Mouse (Mus musculus) layer of hippocampus, adult 18-20 months (tissue): ENCODE data around the gene Tnfrsf4. TPM values are rescaled to one million over a fixed set of nuclear protein-coding genes. Genes with fewer than 3 reads are reported as not detected.
A peak's percentile ranks its signal among the peaks of the same experiment; 100 is the strongest.

ENCODE experiments used
- DNase-seq, 2 experiments: peaks; one replicate each; pipeline ENCODE4 v3.0.0; 2022; ENCODE audit warnings: low spot score in 2 of 2
- long read RNA-seq: library from polyadenylated mRNA; stranded (forward); transcript quantifications from one replicate; pipeline ENCODE4 v2.0.0, GENCODE M21; 2021
- total RNA-seq, 2 experiments: library from RNA; stranded (reverse); gene quantifications; 2 replicates each; pipeline ENCODE4 v1.2.3; 2021

Gene Tnfrsf4
- 1 to 10 TPM in 1 of 2 experiments, under 1 TPM in 1; 0.94 to 1.4 TPM for total RNA-seq
- long read RNA-seq: 0 reads

GRCm38 (mm10) chr4:156013637-156014036, at the start of gene Tnfrsf4:
Tnfrsf4 (plus strand) TSS chr4:156013843.
- DNase-seq: no peak

GRCm38 (mm10) chr4:155964396-155964795, 49.2 kb upstream of the Tnfrsf4 start:
- DNase-seq: no peak

DNA sequence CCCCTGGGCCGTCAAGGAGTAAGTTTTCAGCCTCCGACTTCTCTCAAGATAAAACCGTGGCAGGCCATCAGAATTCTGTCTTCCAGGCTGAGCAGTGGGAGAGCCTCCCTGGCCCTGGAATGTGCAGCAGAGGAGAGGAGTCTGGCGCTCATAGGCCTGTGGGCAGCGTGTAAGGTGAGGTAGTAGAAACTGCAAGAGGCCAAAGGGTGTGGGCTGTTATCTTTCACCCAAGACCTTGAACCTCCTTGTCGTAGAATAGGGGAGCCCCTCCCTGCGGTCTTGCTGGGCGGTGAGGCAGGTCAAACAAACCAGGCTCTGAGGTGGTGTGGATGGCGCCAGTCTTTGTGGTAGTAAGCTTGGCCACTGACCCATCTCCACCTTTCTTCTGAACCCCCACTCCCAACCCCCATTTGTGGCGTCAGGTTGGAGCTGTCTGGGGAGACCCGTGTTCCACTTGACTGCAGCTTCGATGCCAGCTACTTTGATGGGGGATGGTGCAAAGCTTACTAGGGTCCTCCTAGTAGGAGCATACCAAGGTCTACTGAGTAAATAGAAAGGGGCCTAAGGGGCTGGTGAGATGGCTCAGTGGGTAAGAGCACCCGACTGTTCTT, 44.5 kb upstream of the Tnfrsf4 start:
- DNase-seq: no peak

GRCm38 (mm10) chr4:155970286-155970685, 43.4 kb upstream of the Tnfrsf4 start:
- no peak for DNase-seq

GRCm38 (mm10) chr4:155972651-155973050, 41.0 kb upstream of the Tnfrsf4 start:
- no peak for DNase-seq

GRCm38 (mm10) chr4:155973239-155973638, 40.4 kb upstream of the Tnfrsf4 start:
- no peak for DNase-seq

DNA sequence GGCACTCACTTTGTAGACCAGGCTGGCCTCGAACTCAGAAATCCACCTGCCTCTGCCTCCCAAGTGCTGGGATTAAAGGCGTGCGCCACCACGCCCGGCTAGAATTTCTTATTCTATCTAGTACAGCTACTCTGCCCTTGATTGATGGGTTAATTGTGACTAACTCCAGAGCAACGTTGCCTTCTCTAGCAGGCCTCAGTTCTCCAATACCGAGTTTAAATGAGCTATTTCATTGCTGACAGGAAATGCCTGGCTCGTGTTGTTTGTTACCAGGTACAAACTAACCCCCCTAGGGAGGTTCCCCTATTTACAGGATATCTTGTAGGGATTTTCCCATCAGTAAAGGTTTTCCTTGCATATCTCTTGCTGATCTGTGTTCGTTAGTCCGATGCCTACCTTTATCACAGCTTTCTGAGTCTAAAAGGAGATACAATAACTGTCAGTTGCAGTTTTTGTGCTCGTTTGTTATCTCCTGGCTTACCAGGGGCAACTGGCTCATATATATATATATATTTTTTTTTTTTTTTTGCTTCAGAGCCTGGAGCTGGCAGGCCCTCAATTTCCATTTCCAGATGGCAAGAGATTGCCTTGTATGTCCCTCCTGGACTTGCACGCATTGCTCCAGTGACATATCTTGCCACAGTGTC, 32.1 kb upstream of the Tnfrsf4 start:
- no peak for DNase-seq

DNA sequence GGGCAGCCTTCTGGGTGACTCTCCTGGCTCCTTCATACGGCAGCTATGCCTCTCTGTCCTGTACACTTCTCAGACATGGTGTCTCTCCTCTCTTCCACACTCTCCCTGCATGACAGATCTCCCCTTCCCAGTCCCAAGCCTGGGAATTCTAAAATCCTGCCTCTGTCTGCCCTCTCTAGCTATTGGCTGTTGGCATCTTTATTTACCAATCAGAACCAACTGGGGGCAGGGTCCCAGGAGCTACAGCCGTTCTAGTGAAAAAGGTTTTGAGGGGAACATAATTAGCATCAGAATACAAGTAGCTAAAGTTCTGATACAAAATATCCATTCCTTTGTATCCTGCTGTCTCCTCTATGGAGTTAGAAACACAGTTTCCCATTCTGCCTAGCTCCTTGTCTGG, 29.9 kb upstream of the Tnfrsf4 start:
- no peak for DNase-seq

DNA sequence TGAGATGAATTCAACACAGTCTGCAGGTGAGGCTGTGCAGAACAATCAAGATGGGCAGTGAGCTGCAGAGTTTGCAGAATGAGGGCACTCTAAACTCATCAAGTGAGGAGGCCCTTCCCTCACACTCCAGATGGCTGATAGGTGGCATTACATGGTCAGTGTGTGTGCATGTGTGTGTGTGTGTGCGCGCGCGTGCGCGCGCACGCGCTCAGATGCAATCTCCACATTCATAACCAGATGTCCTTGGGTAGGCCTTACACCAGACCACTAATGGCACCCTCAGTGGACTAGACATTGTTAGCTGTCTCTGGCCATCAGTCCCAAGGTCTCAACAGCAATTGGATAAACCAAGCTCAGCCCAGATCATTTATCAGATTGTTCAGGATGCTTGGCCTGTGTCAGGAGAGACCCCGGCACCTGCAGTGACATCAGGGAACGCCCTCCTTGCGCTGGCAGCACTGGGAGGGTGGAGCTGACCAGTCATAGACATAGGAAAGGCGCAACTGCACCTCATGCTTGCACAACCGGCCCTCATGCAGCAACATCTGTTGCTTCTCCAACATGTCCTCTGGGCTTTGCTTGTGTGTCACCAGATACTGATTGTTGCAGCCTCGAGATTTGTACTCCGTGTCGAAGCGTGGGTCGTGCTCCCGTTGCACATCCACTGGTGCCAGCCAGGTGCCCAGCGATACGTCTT, 22.3 kb upstream of the Tnfrsf4 start:
- DNase-seq: no peak

- no peak for DNase-seq
Measured at GRCm38 (mm10) chr4:155991908-155992230, 21.8 kb upstream of the Tnfrsf4 start.

DNA sequence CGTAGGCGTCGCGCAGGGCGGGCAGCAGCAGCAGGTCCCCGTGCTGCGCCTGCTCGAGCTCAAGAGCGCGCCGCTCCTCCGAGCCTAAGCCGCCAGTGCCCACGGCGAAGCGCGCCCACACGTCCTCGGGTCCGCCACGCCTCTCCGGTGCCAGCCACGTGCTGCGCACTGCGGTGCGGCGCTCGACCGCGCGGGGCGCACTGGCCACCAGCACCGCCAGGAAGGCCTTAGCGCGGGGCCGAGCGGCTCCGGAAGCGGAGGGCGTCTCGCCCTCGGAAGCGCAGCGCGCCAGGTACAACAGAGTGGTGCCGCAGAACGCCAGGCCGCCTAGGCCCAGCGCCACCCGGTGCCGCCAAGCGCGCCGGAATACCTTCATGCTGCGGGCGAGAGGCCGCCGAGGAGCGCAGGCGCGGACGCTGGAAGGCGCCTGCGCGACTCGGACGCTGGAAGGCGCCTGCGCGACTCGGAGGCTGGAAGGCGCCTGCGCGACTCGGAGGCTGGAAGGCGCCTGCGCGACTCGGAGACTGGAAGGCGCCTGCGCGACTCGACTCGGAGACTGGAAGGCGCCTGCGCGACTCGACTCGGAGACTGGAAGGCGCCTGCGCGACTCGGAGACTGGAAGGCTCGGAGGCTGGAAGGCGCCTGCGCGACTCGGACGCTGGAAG, 21.3 kb upstream of the Tnfrsf4 start, which contains the start of the genes B3galt6 and Sdf4:
Gene B3galt6, minus strand, starts transcription at position 409 of the 665 bp plus-strand sequence.
Gene Sdf4, plus strand, starts transcription at position 632 of the 665 bp plus-strand sequence.
- DNase-seq: peak; percentile 86 to 93

GRCm38 (mm10) chr4:155992906-155993547, 20.6 kb upstream of the Tnfrsf4 start:
- peak; percentile 93 to 99 for DNase-seq

DNA sequence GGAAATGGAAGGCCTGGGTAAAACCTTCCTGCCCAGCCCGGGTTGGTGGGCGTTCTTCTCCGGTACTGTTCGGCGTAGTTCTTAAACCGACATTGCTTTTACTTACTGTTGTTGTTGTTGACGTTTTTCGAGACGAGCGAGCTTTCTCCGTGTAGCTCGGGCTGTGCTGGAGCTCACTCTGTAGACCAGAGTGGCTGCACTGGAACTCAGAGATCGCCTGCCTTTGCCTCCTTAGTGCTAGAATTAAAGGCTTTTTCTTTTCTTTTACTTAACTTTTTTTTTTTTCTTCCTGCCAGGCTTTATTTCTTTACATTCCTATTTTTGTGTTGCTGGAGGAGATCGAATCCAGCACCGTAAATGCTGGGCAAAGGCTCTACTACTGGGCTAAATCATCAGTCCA, 20.0 kb upstream of the Tnfrsf4 start:
- no peak for DNase-seq

GRCm38 (mm10) chr4:156004109-156004508, 9.5 kb upstream of the Tnfrsf4 start:
- DNase-seq: no peak

DNA sequence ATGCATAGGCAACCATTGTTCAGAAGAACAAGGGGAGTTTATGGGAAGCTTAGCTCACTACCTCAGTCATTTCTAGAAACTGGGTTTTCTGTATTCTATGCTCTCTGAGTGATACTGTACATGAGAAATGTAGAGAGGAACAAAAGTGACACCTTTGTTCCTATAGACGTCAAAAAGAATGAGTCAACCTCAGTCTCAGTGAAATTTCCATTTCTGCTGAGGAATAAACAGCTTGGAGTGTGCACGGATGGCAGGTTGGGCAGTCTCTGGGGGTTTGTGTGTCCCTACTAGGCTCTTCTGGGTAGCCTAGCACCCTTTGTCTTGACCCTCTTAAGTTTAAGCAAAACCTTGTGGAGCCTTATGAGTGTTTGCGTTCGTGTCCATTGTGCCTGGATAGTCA, 5.3 kb upstream of the Tnfrsf4 start:
- DNase-seq: no peak

DNA sequence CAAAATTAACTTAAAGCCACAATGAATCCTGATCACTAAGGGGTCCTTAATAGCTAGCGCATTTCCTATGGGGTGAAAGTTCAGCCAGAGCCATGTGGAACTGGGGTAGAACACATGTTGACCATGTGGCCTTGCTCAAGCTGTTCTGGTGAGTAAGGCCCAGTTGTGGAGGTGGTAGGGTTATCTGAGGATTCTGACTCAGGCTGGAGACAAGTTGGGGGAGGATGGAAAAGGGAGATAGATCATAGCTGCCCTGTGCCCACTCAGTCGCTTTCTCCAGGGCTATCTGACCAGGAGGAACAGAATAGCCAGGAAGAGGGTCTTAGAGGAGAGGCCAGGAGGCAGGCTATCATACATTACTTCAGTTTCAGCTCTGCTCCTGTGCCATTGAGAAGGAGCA, 793 bp downstream of the Tnfrsf4 start:
- no peak for DNase-seq

DNA sequence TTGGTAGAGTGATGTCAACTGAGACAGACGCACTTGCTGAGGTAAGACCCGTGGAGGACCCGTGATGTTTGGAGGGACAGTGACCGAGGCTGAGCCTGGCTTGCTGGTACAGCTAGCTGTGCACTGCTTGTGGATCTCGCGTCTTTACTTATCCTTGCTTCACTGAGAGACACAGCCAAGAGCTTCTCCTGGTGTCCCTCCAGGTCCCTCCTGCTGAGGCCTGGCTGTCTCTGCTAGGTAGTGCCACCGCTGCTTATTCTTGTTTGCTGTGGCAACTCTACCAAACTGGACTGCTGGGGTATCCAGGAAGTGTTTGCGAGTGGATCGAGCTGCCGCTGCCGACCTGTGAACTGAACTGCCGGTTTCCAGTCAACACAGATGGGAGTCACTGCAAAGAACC, 6.1 kb downstream of the Tnfrsf4 start:
- DNase-seq: no peak

DNA sequence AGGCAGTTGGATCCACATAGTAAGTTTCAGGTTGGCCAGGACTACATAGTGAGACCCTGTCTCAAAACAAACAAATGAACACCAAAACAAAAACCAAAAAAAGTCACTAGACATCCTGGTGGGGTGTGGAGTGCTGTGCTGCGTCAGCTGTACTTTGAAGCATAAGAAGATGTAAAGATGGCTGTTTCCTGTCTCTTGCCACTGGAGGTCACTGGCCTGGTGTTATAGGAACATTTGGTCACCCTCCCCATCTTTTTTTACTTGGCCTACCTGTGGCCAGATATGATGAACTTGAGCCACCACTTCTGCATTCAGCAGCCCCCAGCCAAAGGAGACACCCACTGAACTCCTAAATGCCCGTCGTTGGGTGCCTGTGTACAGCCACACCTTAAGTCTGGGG, 7.7 kb downstream of the Tnfrsf4 start:
- no peak for DNase-seq

DNA sequence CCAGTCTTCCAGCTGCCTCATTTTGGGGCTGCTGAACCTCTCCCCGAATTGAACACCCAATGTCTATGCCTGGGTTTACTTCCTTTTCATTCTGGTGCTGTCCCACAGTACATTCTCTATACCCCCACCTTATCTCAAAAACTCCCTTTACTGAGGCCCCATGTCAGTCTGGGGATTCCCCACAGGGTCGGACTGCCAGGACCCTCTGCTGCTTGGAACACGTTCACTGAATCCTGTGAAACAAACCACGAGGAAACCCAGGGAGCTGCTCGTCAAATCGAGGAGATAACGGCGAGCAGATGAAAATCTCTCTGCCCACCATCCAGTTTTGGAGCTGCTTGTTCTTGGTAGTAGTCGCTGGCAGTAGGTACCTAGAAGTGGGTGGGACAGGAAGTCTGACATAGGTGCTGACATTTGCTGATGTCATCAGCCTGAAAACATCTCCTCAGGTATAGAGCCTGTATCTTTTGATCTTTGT, 8.3 kb downstream of the Tnfrsf4 start:
- DNase-seq: no peak

GRCm38 (mm10) chr4:156023520-156023919, 9.9 kb downstream of the Tnfrsf4 start:
- DNase-seq: no peak

- DNase-seq: no peak
Measured at GRCm38 (mm10) chr4:156024184-156024583, 10.5 kb downstream of the Tnfrsf4 start.
